Mouse (Mus musculus): Measurements from ENCODE around the gene Setd1b. TPM values are rescaled to one million over a fixed set of nuclear protein-coding genes. Genes with fewer than 3 reads are reported as not detected.

Gene Setd1b
- total and polyA plus RNA-seq, 2 experiments from 2014 or later = 5.1 to 6.1 TPM

DNA sequence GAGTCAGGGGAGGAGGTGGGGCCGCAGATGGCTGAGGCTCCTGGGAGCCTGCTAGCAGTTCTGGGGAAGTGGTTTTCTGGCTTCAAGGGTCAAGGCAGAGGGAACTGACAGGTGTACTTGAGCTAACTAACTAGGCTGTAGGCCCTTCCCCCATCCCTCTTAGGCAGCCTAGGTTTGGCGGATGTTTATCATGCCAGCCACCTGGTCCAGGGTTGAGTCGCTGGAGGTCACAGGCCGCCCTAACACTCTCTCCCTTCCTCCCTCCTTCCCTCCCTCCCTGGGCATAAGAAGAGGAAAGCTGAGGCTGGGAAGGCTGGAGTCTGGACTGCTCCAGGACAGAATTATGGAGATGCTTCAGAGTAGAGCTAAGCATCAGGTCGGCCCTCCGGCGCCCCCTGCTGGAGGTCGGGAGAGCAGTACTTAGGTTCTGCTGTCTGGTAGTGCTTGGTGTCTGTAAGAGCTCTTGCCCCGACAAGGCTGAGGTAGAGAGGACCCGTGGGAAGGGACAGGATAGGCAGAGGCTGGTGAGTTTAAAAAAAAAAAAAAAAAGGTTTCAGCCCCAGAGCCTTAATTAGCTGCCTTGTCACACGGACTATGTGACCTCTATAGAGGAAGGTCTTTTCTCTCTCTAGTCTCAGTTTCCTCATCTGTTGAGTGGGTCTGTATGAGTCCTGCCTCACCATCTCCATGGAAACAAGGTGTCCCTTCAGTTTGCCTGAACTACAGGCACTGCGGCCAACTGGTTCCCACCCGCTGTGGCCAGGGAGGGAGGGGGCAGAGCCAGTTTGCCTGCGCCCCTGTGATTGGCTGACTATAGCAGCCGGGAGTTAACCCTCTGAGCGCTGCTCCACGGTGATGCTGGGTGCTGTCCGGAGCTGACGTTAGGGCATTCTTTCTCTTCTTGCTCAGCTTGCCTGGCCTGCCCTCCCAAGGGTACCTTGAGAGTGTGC, 7.7 kb downstream of the Setd1b start:
- ATAC-seq (ENCODE audit: insufficient read depth, low read depth) (peak; percentile 87), DNase-seq (ENCODE audit: low spot score) (peak; percentile 85)
- Histone ChIP-seq H3K9me3 (replicated peaks; ENCODE audit: control insufficient read depth, low read length) (no peaks in the 10 kb centered on the region), H3K27me3 (ENCODE audit: control insufficient read depth, insufficient read depth, low read length) (no peaks in the 10 kb centered on the region), H3K36me3 (replicated peaks; ENCODE audit: control insufficient read depth, insufficient read depth, low read length) (peaks cover 69% of the 10 kb centered on the region), H3K4me3 (ENCODE audit: low read depth, low read length) (peak overlapping the region; percentile 27), H3K27ac (ENCODE audit: low read depth) (peak overlapping the region; percentile 49; the same call in 1 of the 2 replicates), H3K4me2 (ENCODE audit: low read depth, low read length) (peak overlapping the region; percentile 47), H3K4me1 (ENCODE audit: control insufficient read depth, insufficient read depth) (peaks cover 33% of the 10 kb centered on the region), H3K9ac (replicated peaks; ENCODE audit: low read depth, low read length) (no peak overlapping the region)
- no peak for TF ChIP-seq EP300 (IDR thresholded peaks at IDR 0.05; ENCODE audit: low read depth)
- peak; percentile 92 for TF ChIP-seq CTCF (IDR thresholded peaks at IDR 0.05; ENCODE audit: low read depth)
- 7% methylated on average over 19 of the region's 19 CpGs for WGBS

DNA sequence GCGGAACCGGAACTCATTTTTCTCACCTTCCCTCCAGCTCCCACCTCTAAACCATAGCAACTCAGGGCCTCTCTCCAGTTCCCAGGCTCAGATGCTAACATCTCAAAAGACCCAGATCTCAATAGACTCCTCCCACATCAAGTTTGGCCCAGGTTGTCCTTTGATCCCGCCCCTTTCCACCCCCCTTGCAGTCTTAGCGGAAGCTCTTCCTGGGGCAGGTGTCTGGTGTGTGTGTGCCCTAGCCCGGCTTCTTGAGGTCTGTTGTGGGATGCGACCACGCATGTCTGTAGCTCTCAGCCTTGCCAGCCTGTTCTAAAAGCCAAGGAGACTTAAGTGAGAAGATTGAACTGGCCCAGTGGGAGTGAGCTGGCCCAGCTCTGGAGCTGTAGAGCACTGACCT, 8.6 kb downstream of the Setd1b start:
- Histone ChIP-seq H3K4me2 (ENCODE audit: low read depth, low read length) (peak overlapping the region; percentile 47), H3K27me3 (ENCODE audit: control insufficient read depth, insufficient read depth, low read length) (no peaks in the 10 kb centered on the region), H3K9ac (replicated peaks; ENCODE audit: low read depth, low read length) (no peak overlapping the region), H3K4me3 (ENCODE audit: low read depth, low read length) (peak overlapping the region; percentile 27), H3K36me3 (replicated peaks; ENCODE audit: control insufficient read depth, insufficient read depth, low read length) (peaks cover 69% of the 10 kb centered on the region), H3K27ac (ENCODE audit: low read depth) (peak overlapping the region; percentile 49), H3K4me1 (ENCODE audit: control insufficient read depth, insufficient read depth) (peaks cover 26% of the 10 kb centered on the region), H3K9me3 (replicated peaks; ENCODE audit: control insufficient read depth, low read length) (no peaks in the 10 kb centered on the region)
- no peak for ATAC-seq (ENCODE audit: insufficient read depth, low read depth)
- TF ChIP-seq CTCF (IDR thresholded peaks at IDR 0.05; ENCODE audit: low read depth) (no peak), EP300 (IDR thresholded peaks at IDR 0.05; ENCODE audit: low read depth) (no peak)
- no peak for DNase-seq (ENCODE audit: low spot score)
- WGBS = 47% methylated on average over 7 of the region's 7 CpGs

DNA sequence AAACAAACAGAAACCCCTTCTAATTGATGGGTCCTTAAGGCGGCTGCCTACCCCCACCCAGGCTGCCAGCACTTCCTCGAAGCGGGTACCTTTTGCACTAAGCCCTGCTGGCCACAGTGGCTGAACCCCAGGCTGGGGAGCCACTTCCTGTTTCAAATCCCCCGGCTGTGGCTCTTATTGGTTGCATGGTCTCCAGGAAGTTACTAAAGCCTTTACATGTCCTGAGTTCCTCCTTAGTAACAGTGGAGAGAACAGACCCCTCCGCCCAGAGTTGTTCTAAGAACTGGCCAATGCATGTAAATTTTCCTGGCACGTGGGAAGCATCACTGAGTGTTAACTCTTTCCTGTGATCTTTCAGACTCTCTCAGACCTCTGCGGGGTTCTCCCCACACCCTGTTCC, 9.1 kb downstream of the Setd1b start:
- peaks cover 69% of the 10 kb centered on the region for H3K36me3 ChIP-seq (replicated peaks; ENCODE audit: control insufficient read depth, insufficient read depth, low read length)
- peak; percentile 73 for DNase-seq (ENCODE audit: low spot score)
- H3K9me3 ChIP-seq (replicated peaks; ENCODE audit: control insufficient read depth, low read length) = no peaks in the 10 kb centered on the region
- peak overlapping the region; percentile 47 for H3K4me2 ChIP-seq (ENCODE audit: low read depth, low read length)
- WGBS = 35% methylated on average over 7 of the region's 7 CpGs
- TF ChIP-seq CTCF (IDR thresholded peaks at IDR 0.05; ENCODE audit: low read depth) (no peak), EP300 (IDR thresholded peaks at IDR 0.05; ENCODE audit: low read depth) (no peak)
- peak; percentile 21 for ATAC-seq (ENCODE audit: insufficient read depth, low read depth)
- H3K27ac ChIP-seq (ENCODE audit: low read depth) = peak overlapping the region; percentile 49
- H3K27me3 ChIP-seq (ENCODE audit: control insufficient read depth, insufficient read depth, low read length) = no peaks in the 10 kb centered on the region
- peaks cover 22% of the 10 kb centered on the region for H3K4me1 ChIP-seq (ENCODE audit: control insufficient read depth, insufficient read depth)
- H3K4me3 ChIP-seq (ENCODE audit: low read depth, low read length) = peak overlapping the region; percentile 27; the same call in 1 of the 2 replicates
- H3K9ac ChIP-seq (replicated peaks; ENCODE audit: low read depth, low read length) = no peak overlapping the region

DNA sequence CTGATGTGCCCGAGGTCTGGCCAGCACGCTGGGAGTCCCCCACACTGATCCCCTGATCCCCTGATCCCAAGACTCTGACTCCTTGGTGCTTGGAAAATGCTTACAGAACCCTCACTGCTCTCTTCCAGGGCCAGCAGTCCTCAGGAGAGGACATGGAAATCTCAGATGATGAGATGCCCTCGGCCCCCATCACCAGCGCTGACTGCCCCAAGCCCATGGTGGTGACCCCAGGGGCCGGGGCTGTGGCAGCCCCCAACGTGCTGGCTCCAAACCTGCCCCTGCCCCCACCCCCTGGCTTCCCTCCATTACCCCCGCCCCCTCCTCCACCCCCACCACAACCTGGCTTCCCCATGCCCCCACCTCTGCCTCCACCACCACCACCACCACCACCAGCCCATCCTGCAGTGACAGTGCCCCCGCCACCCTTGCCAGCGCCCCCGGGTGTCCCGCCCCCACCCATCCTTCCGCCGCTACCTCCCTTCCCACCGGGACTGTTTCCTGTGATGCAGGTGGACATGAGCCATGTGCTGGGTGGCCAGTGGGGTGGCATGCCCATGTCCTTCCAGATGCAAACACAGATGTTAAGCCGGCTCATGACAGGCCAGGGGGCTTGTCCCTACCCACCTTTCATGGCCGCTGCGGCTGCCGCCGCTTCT, 9.8 kb downstream of the Setd1b start:
- DNase-seq (ENCODE audit: low spot score) = no peak
- Histone ChIP-seq H3K27me3 (ENCODE audit: control insufficient read depth, insufficient read depth, low read length) (no peaks in the 10 kb centered on the region), H3K4me3 (ENCODE audit: low read depth, low read length) (no peak overlapping the region), H3K9ac (replicated peaks; ENCODE audit: low read depth, low read length) (no peak overlapping the region), H3K4me1 (ENCODE audit: control insufficient read depth, insufficient read depth) (peaks cover 22% of the 10 kb centered on the region), H3K27ac (ENCODE audit: low read depth) (no peak overlapping the region), H3K4me2 (ENCODE audit: low read depth, low read length) (no peak overlapping the region), H3K9me3 (replicated peaks; ENCODE audit: control insufficient read depth, low read length) (no peaks in the 10 kb centered on the region), H3K36me3 (replicated peaks; ENCODE audit: control insufficient read depth, insufficient read depth, low read length) (peaks cover 65% of the 10 kb centered on the region)
- ATAC-seq (ENCODE audit: insufficient read depth, low read depth) = no peak
- TF ChIP-seq CTCF (IDR thresholded peaks at IDR 0.05; ENCODE audit: low read depth) = no peak
- 87% methylated on average over 19 of the region's 19 CpGs for WGBS

DNA sequence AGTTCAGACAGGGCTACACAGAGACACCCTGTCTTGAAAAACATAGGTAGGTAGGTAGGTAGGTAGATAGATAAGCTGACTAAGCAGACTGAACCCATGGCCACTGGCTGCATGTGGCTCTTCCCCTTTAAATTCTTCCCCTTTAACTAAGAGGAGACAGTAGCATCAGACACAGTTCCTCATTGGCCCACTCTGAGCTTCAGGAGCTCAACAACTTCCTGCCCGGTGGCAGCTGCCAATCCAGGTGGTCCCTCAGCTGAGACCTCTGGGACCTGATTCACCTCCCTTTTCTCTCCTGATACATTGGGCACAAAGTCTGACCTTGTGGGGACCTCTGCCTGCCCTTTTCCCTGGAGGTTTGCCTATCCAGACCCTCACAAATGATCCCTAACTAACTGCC, 10.9 kb downstream of the Setd1b start:
- H3K9me3 ChIP-seq (replicated peaks; ENCODE audit: control insufficient read depth, low read length) = no peaks in the 10 kb centered on the region
- H3K36me3 ChIP-seq (replicated peaks; ENCODE audit: control insufficient read depth, insufficient read depth, low read length) = peaks cover 65% of the 10 kb centered on the region
- H3K9ac ChIP-seq (replicated peaks; ENCODE audit: low read depth, low read length) = no peak overlapping the region
- no peak overlapping the region for H3K4me2 ChIP-seq (ENCODE audit: low read depth, low read length)
- no peak overlapping the region for H3K27ac ChIP-seq (ENCODE audit: low read depth)
- peaks cover 22% of the 10 kb centered on the region for H3K4me1 ChIP-seq (ENCODE audit: control insufficient read depth, insufficient read depth)
- DNase-seq (ENCODE audit: low spot score) (no peak), ATAC-seq (ENCODE audit: insufficient read depth, low read depth) (no peak)
- no peaks in the 10 kb centered on the region for H3K27me3 ChIP-seq (ENCODE audit: control insufficient read depth, insufficient read depth, low read length)
- no peak overlapping the region for H3K4me3 ChIP-seq (ENCODE audit: low read depth, low read length)
- TF ChIP-seq CTCF (IDR thresholded peaks at IDR 0.05; ENCODE audit: low read depth) (no peak), EP300 (IDR thresholded peaks at IDR 0.05; ENCODE audit: low read depth) (no peak)
- 83% methylated on average over 1 of the region's 1 CpGs for WGBS
